Mouse (Mus musculus) heart, postnatal 0 days (tissue): ENCODE results near the gene Mmp2.

ENCODE experiments used
- CTCF ChIP-seq: IDR thresholded peaks from 2 replicates; pipeline ENCODE4 v1.5.1; 2016; ENCODE audit warnings: antibody characterized with exemption, control low read depth, low read depth
- EP300 ChIP-seq: IDR thresholded peaks from 2 replicates; pipeline ENCODE4 v1.6.1; 2016; ENCODE audit warnings: antibody characterized with exemption, low read depth

GRCm38 (mm10) chr8:92802591-92802990 lies 24.5 kb upstream of the Mmp2 start:
- TF ChIP-seq CTCF (no peak), EP300 (no peak)
